Mouse (Mus musculus) stomach, postnatal 0 days (tissue): ENCODE results near the gene Psmc1.

Experiments
- CTCF ChIP-seq: IDR thresholded peaks from 2 replicates; pipeline ENCODE4 v1.5.1; 2016; ENCODE audit warnings: antibody characterized with exemption, low read depth, mild to moderate bottlenecking, moderate library complexity
- EP300 ChIP-seq: optimal IDR thresholded peaks from 2 replicates; pipeline ENCODE3; 2016; ENCODE audit warnings: antibody characterized with exemption

DNA sequence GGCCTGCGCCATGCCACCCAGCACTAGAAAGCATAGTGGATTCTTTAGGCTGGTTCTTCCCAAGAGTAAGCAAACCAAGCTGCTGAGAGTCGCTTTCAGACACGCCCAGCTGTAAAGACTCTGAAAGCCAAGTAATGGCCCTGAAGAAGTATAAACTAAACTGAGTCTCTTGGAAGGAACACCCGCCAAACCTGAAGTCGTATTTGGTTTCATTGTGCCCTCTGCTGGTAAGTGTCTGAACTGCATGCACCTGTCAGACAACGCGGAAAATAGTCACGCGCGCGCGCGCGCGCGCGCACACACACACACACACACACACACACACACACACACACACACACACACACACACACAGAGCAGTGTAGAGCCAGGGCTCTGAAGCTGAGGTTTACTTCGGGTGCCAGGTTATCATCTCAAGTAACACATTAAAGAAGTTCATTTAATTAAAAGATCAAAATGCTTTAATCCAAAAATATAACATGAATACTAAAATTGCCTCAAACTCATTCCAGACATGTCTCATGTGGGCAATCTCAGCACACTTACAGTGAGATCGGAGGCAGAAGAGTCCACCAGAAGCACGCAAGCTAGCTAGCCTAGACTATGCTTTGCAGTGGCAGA lies 3.6 kb upstream of the Psmc1 start:
- TF ChIP-seq CTCF (peak; percentile 89), EP300 (no peak)
